ENCODE assay signal across 18 mouse cellular contexts in the genomic region with DNA sequence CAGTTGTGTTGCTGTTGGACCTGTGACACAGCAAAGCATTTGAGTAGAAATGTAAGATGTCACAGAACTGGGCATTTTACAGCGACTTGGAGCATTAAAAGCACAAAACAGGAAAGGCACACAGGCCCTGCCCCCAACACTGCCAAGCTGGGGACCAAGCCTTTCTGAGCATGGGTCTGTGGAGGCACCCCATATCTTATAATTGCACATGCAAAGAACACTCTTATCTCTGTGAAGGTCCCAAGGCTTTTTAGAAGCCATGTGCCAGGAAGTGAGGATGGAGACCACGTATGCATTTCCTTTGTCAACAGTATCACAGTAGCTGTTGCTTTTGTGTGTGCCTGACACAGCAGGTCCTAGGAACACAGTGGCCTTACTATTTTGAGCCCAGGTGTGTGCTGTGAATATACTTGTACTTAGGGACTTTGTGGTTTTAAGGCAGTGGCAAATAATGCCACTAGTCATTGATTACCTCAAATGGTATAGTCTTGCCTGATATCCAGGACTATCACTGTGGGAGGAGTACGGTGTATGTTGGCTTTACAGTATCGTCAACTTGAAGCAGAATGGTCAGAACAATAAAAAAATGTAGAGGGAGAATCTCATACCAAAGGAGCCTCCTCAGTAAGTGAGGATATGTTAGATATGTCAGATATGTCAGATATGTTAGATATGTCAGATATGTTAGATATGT. TPM values are rescaled to one million over a fixed set of nuclear protein-coding genes. Genes with fewer than 3 reads are reported as not detected.
DNase-seq lines count a peak whose midpoint lies in the region; ATAC-seq and TF ChIP-seq lines count a peak whose summit lies in the region.
"Had no signal": no experiment of that assay in that cellular context is flagged by ENCODE, and none has a peak within 500 bp of the region (broad histone marks: within the 10 kb centered on the region; RNA-seq: fewer than 3 reads in every experiment).

No protein-coding gene starts in this region.

- no peak for TF ChIP-seq RAD21 in MEL (IDR thresholded peaks at IDR 0.05; ENCODE audit: low read depth, low read length)

- H3K27me3 ChIP-seq in heart, embryonic 10.5 days (ENCODE audit: insufficient read depth, poor library complexity, severe bottlenecking) = no peaks in the 10 kb centered on the region
- H3K27me3 ChIP-seq in MEL (ENCODE audit: control insufficient read depth in 1 of 2, insufficient read depth in 2 of 2, low read length in 2 of 2) = no peaks in the 10 kb centered on the region
- no peaks in the 10 kb centered on the region for H3K27me3 ChIP-seq in erythroblast, embryonic 14.5 days (ENCODE audit: control insufficient read depth)
- H3K27me3 ChIP-seq in liver, embryonic 16.5 days (ENCODE audit: control insufficient read depth, insufficient read depth, low read depth, low read length) = no peaks in the 10 kb centered on the region
- H3K27me3 ChIP-seq: forebrain, embryonic 15.5 days had no signal

- no peak overlapping the region for H3K4me3 ChIP-seq in heart, embryonic 10.5 days
- H3K4me3 ChIP-seq in MEL (ENCODE audit: control insufficient read depth in 1 of 2, insufficient read depth in 1 of 2, low read depth in 2 of 2, low read length in 2 of 2) = peak overlapping the region in 1 of 2 experiments; percentile 1; a peak in 2 of 4 replicates
- H3K4me3 ChIP-seq in erythroblast, embryonic 14.5 days (replicated peaks) = peak overlapping the region; percentile 42
- 0 out of 2 replicates have a peak overlapping the region, but pooled peaks have one; percentile 8 for H3K4me3 ChIP-seq in liver, embryonic 16.5 days (ENCODE audit: low read depth, low read length)
- H3K4me3 ChIP-seq: forebrain, embryonic 15.5 days; hindbrain, embryonic 10.5 days had no signal

- peaks cover 53% of the 10 kb centered on the region for H3K4me1 ChIP-seq in heart, embryonic 10.5 days
- peaks cover 23 to 35% of the 10 kb centered on the region in 2 experiments for H3K4me1 ChIP-seq in MEL (ENCODE audit: control insufficient read depth in 1 of 2, insufficient read depth in 2 of 2, low read length in 2 of 2)
- H3K4me1 ChIP-seq in erythroblast, embryonic 14.5 days (ENCODE audit: control insufficient read depth) = peaks cover 83% of the 10 kb centered on the region
- peaks cover 66% of the 10 kb centered on the region for H3K4me1 ChIP-seq in liver, embryonic 16.5 days (ENCODE audit: control insufficient read depth, low read depth, low read length)
- H3K4me1 ChIP-seq: forebrain, embryonic 15.5 days had no signal

- peak overlapping the region; percentile 36; the same call in 1 of the 2 replicates for H3K27ac ChIP-seq in heart, embryonic 10.5 days
- peak overlapping the region; percentile 87 for H3K27ac ChIP-seq in MEL (ENCODE audit: control insufficient read depth, low read depth, low read length)
- peak overlapping the region; percentile 91 for H3K27ac ChIP-seq in liver, embryonic 16.5 days (ENCODE audit: low read length)
- H3K27ac ChIP-seq: forebrain, embryonic 15.5 days; hindbrain, embryonic 10.5 days had no signal

- H3K4me2 ChIP-seq in liver, embryonic 16.5 days (ENCODE audit: low read depth, low read length) = peak overlapping the region; percentile 57
- H3K4me2 ChIP-seq: forebrain, embryonic 15.5 days had no signal

- TF ChIP-seq EP300 in MEL (IDR thresholded peaks at IDR 0.05; ENCODE audit: low read depth in 1 of 2, low read length in 2 of 2) = no peak

- peaks cover 78% of the 10 kb centered on the region for H3K79me2 ChIP-seq in MEL (ENCODE audit: control insufficient read depth, insufficient read depth, low read length, poor library complexity)

- H3K9ac ChIP-seq in MEL (ENCODE audit: control insufficient read depth, low read depth, low read length, poor library complexity, severe bottlenecking) = peak overlapping the region; percentile 33
- peak overlapping the region; percentile 2 for H3K9ac ChIP-seq in liver, embryonic 16.5 days (ENCODE audit: low read depth, low read length)
- H3K9ac ChIP-seq: forebrain, embryonic 15.5 days had no signal

- no peak for DNase-seq in heart, embryonic 10.5 days (ENCODE audit: low spot score)
- DNase-seq in heart, postnatal 14 days = no peak
- DNase-seq in MEL (ENCODE audit: low read depth, low spot score) = peak; percentile 99
- no peak for DNase-seq in embryo, embryonic 9.5 days (ENCODE audit: extremely low spot score)
- DNase-seq in lung, postnatal 25 days (ENCODE audit: low spot score) = no peak
- DNase-seq in kidney, adult 8-10 months = no peak
- DNase-seq: adrenal gland, adult 2 months; cerebellum, adult 2 months; gastrocnemius, postnatal 36 days; lung, postnatal 4 days; right cerebral cortex, postnatal 4 days had no signal

- TF ChIP-seq CTCF in MEL (IDR thresholded peaks at IDR 0.05 in 2 of 3, conservative IDR thresholded peaks at IDR 0.05 in 1 of 3; ENCODE audit: control insufficient read depth in 1 of 3, insufficient read depth in 1 of 3, low read depth in 2 of 3, low read length in 3 of 3, poor library complexity in 1 of 3, severe bottlenecking in 1 of 3) = no peak

- peak in 1 of 2 experiments; percentile 58; a peak in 1 of 4 replicates for TF ChIP-seq POLR2A in MEL (IDR thresholded peaks at IDR 0.05; ENCODE audit: control insufficient read depth in 1 of 2, insufficient read depth in 1 of 2, low read depth in 1 of 2, low read length in 2 of 2, poor library complexity in 1 of 2)

- intact Hi-C loops in heart, postnatal 14 days (cut with DNase I) = no loop called here

- no peaks in the 10 kb centered on the region for H3K9me3 ChIP-seq in heart, embryonic 10.5 days
- H3K9me3 ChIP-seq in MEL (replicated peaks; ENCODE audit: insufficient read depth, low read length) = no peaks in the 10 kb centered on the region
- H3K9me3 ChIP-seq in erythroblast, embryonic 14.5 days (ENCODE audit: control insufficient read depth, low read length) = peaks cover 3% of the 10 kb centered on the region; the same call in 1 of the 2 replicates
- H3K9me3 ChIP-seq in liver, embryonic 16.5 days (replicated peaks; ENCODE audit: control insufficient read depth, low read length) = no peaks in the 10 kb centered on the region
- H3K9me3 ChIP-seq: forebrain, embryonic 15.5 days had no signal

- ATAC-seq in liver, embryonic 16.5 days (ENCODE audit: low read depth) = peak; percentile 93
- ATAC-seq: forebrain, embryonic 15.5 days had no signal

- H3K36me3 ChIP-seq in heart, embryonic 10.5 days = peaks cover 34% of the 10 kb centered on the region
- peaks cover 15 to 29% of the 10 kb centered on the region in 2 experiments for H3K36me3 ChIP-seq in MEL (ENCODE audit: control insufficient read depth in 1 of 2, insufficient read depth in 2 of 2, low read length in 2 of 2)
- peaks cover 62% of the 10 kb centered on the region for H3K36me3 ChIP-seq in erythroblast, embryonic 14.5 days (ENCODE audit: control insufficient read depth)
- H3K36me3 ChIP-seq in liver, embryonic 16.5 days (ENCODE audit: control insufficient read depth, insufficient read depth) = no peaks in the 10 kb centered on the region

- 70% methylated on average over 4 of the region's 4 CpGs for WGBS in heart, embryonic 10.5 days
- WGBS in liver, embryonic 16.5 days (ENCODE audit: insufficient replicate concordance) = 20% methylated on average over 4 of the region's 4 CpGs

TF ChIP-seq in MEL, 35 proteins besides CTCF, POLR2A, EP300 and RAD21 (continues in another document):
- TF ChIP-seq GATA1 (IDR thresholded peaks at IDR 0.05; ENCODE audit: low read depth, low read length) = peak; percentile 99

RNA-seq across cellular contexts. Expression of a gene that starts 9.5 kb away (rescaled TPM):
- 12.0 and 17.5 TPM in 2 replicates for polyA plus RNA-seq in heart, embryonic 10.5 days (2016; fragmentation: Nextera tagmentation; extraction: Ambion mirVana)
- total RNA-seq in heart, postnatal 14 days (2021) = 10 to 100 TPM; 45.1 to 46.8 TPM
- total RNA-seq in MEL (2012; rRNA removed) = 99.5 and 102 TPM in 2 replicates
- polyA plus RNA-seq in MEL (2012; ENCODE audit: insufficient read depth in 1 of 2, insufficient read length in 2 of 2, low read depth in 1 of 2, low replicate concordance in 2 of 2, missing spikeins in 1 of 2) = 100 to 1,000 TPM in 1 of 2 experiments, 10 to 100 TPM in 1; 69.0 to 410 TPM
- polyA plus RNA-seq in erythroblast, embryonic 14.5 days (2012) = 18.5 and 22.5 TPM in 2 replicates
- 3.4 and 3.5 TPM in 2 replicates for polyA plus RNA-seq in liver, embryonic 16.5 days (2015; fragmentation: Nextera tagmentation; extraction: Ambion mirVana)

RNA-seq across cellular contexts. Expression of a gene that starts 32.5 kb away (rescaled TPM):
- polyA plus RNA-seq in heart, embryonic 10.5 days (2016; fragmentation: Nextera tagmentation; extraction: Ambion mirVana) = 956 and 1,505 TPM in 2 replicates
- total RNA-seq in heart, postnatal 14 days (2021) = 1,000 to 10,000 TPM; 1,350 to 1,351 TPM
- 65.2 and 67.8 TPM in 2 replicates for total RNA-seq in MEL (2012; rRNA removed)
- 100 to 1,000 TPM in 1 of 2 experiments, not detected in 1; 261 TPM for polyA plus RNA-seq in MEL (2012; ENCODE audit: insufficient read depth in 1 of 2, insufficient read length in 2 of 2, low read depth in 1 of 2, low replicate concordance in 2 of 2, missing spikeins in 1 of 2)
- polyA plus RNA-seq in erythroblast, embryonic 14.5 days (2012) = 12.2 and 14.5 TPM in 2 replicates
- 41.6 and 43.8 TPM in 2 replicates for polyA plus RNA-seq in liver, embryonic 16.5 days (2015; fragmentation: Nextera tagmentation; extraction: Ambion mirVana)

RNA-seq across cellular contexts. Expression of a gene that starts 33.3 kb away (rescaled TPM):
- not detected in 2 replicates for polyA plus RNA-seq in heart, embryonic 10.5 days (2016; fragmentation: Nextera tagmentation; extraction: Ambion mirVana)
- total RNA-seq in heart, postnatal 14 days (2021) = under 1 TPM in 1 of 2 experiments, not detected in 1; 0.27 TPM
- 0.59 and 0.65 TPM in 2 replicates for total RNA-seq in MEL (2012; rRNA removed)
- polyA plus RNA-seq in MEL (2012; ENCODE audit: insufficient read depth in 1 of 2, insufficient read length in 2 of 2, low read depth in 1 of 2, low replicate concordance in 2 of 2, missing spikeins in 1 of 2) = under 1 TPM in 1 of 2 experiments, not detected in 1; 0.43 TPM
- polyA plus RNA-seq in erythroblast, embryonic 14.5 days (2012) = not detected in 2 replicates
- polyA plus RNA-seq in liver, embryonic 16.5 days (2015; fragmentation: Nextera tagmentation; extraction: Ambion mirVana) = not detected in 2 replicates
- total RNA-seq: monocyte, adult 5-6 weeks had no signal
- polyA plus RNA-seq: embryonic facial prominence, embryonic 11.5 days; hindbrain, embryonic 10.5 days; kidney, embryonic 14.5 days had no signal

RNA-seq across cellular contexts. Expression of a gene that starts 38.5 kb away (rescaled TPM):
- polyA plus RNA-seq in heart, embryonic 10.5 days (2016; fragmentation: Nextera tagmentation; extraction: Ambion mirVana) = 511 and 613 TPM in 2 replicates
- 100 to 1,000 TPM; 198 to 224 TPM for total RNA-seq in heart, postnatal 14 days (2021)
- 419 and 438 TPM in 2 replicates for total RNA-seq in MEL (2012; rRNA removed)
- 100 to 1,000 TPM in 1 of 2 experiments, not detected in 1; 282 TPM for polyA plus RNA-seq in MEL (2012; ENCODE audit: insufficient read depth in 1 of 2, insufficient read length in 2 of 2, low read depth in 1 of 2, low replicate concordance in 2 of 2, missing spikeins in 1 of 2)
- 2.8 and 3.3 TPM in 2 replicates for polyA plus RNA-seq in erythroblast, embryonic 14.5 days (2012)
- 97.4 and 102 TPM in 2 replicates for polyA plus RNA-seq in liver, embryonic 16.5 days (2015; fragmentation: Nextera tagmentation; extraction: Ambion mirVana)

RNA-seq across cellular contexts. Expression of a gene that starts 48.6 kb away (rescaled TPM):
- polyA plus RNA-seq in heart, embryonic 10.5 days (2016; fragmentation: Nextera tagmentation; extraction: Ambion mirVana) = 32.7 and 33.5 TPM in 2 replicates
- 1 to 10 TPM; 1.1 to 2.1 TPM for total RNA-seq in heart, postnatal 14 days (2021)
- 40.6 and 50.7 TPM in 2 replicates for total RNA-seq in MEL (2012; rRNA removed)
- polyA plus RNA-seq in MEL (2012; ENCODE audit: insufficient read depth in 1 of 2, insufficient read length in 2 of 2, low read depth in 1 of 2, low replicate concordance in 2 of 2, missing spikeins in 1 of 2) = 10 to 100 TPM in 1 of 2 experiments, not detected in 1; 74.7 TPM
- polyA plus RNA-seq in erythroblast, embryonic 14.5 days (2012) = 2.3 and 2.9 TPM in 2 replicates
- 9.1 and 9.2 TPM in 2 replicates for polyA plus RNA-seq in liver, embryonic 16.5 days (2015; fragmentation: Nextera tagmentation; extraction: Ambion mirVana)

Comparison
In these comparisons a context has a peak if more than half of its experiments do, and no peak if none do; other contexts are left out.
1. H3K27ac ChIP-seq: peak in every context shown above with its lines; median percentile 91 in liver, embryonic 16.5 days; 87 in MEL; 36 in heart, embryonic 10.5 days.